Mouse (Mus musculus): ENCODE results near the gene Cfap58. TPM values are rescaled to one million over a fixed set of nuclear protein-coding genes. Genes with fewer than 3 reads are reported as not detected.

Cfap58 gene
- polyA plus RNA-seq, 1 experiment from 2014 or later: not detected

- no peaks in the 10 kb centered on the region for H3K9me3 ChIP-seq (ENCODE audit: control insufficient read depth, low read length)
- WGBS: 67% methylated on average over 9 of the region's 9 CpGs
- peaks cover 11% of the 10 kb centered on the region for H3K27me3 ChIP-seq (ENCODE audit: control insufficient read depth, insufficient read depth, low read length)
- H3K36me3 ChIP-seq (ENCODE audit: control insufficient read depth, insufficient read depth, low read length): no peaks in the 10 kb centered on the region
- H3K27ac ChIP-seq (ENCODE audit: low read depth, low read length): no peak overlapping the region
- peak overlapping the region; percentile 75 for H3K4me2 ChIP-seq (replicated peaks; ENCODE audit: low read depth, low read length)
- no peak overlapping the region for H3K4me3 ChIP-seq (ENCODE audit: low read length)
- no peak overlapping the region for H3K9ac ChIP-seq (ENCODE audit: low read depth, low read length)
- 0 out of 2 replicates have a peak, but pooled peaks cover 6% of the 10 kb centered on the region for H3K4me1 ChIP-seq (ENCODE audit: control insufficient read depth, insufficient read depth, low read length)
- no peak for ATAC-seq (ENCODE audit: low FRiP score, low TSS enrichment)
Measured at GRCm38 (mm10) chr19:47936938-47937337, 537 bp upstream of the Cfap58 start.

DNA sequence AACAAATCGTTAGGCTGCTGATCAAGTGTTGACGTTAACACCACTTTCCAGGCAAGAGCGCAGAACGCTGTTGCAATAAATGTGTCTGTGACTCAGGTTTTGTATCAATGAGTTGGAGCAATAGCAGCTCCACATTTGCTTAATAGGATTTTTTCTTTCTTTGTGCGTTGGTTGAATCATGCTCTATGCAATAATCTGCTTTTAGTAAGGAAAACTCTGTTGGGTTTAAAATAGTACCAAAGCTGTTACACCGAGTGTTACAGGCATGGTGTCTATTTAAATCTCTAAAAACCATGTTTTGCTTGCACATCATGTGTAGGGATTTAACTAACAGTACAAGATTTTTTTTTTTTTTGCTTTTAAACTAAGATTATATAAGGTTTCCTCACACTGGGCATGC is 1.9 kb downstream of the Cfap58 start:
- H3K4me1 ChIP-seq (ENCODE audit: control insufficient read depth, insufficient read depth, low read length): 0 out of 2 replicates have a peak, but pooled peaks cover 6% of the 10 kb centered on the region
- H3K27ac ChIP-seq (ENCODE audit: low read depth, low read length): no peak overlapping the region
- H3K36me3 ChIP-seq (ENCODE audit: control insufficient read depth, insufficient read depth, low read length): no peaks in the 10 kb centered on the region
- H3K27me3 ChIP-seq (ENCODE audit: control insufficient read depth, insufficient read depth, low read length): peaks cover 11% of the 10 kb centered on the region
- H3K9me3 ChIP-seq (ENCODE audit: control insufficient read depth, low read length): no peaks in the 10 kb centered on the region
- no peak overlapping the region for H3K4me3 ChIP-seq (ENCODE audit: low read length)
- no peak for ATAC-seq (ENCODE audit: low FRiP score, low TSS enrichment)
- no peak overlapping the region for H3K9ac ChIP-seq (ENCODE audit: low read depth, low read length)
- H3K4me2 ChIP-seq (replicated peaks; ENCODE audit: low read depth, low read length): no peak overlapping the region
- 84% methylated on average over 6 of the region's 6 CpGs for WGBS

- no peak for ATAC-seq (ENCODE audit: low FRiP score, low TSS enrichment)
- Histone ChIP-seq H3K4me2 (replicated peaks; ENCODE audit: low read depth, low read length) (peak overlapping the region; percentile 13), H3K9me3 (ENCODE audit: control insufficient read depth, low read length) (no peaks in the 10 kb centered on the region), H3K9ac (ENCODE audit: low read depth, low read length) (no peak overlapping the region), H3K27me3 (ENCODE audit: control insufficient read depth, insufficient read depth, low read length) (no peaks in the 10 kb centered on the region), H3K4me3 (ENCODE audit: low read length) (no peak overlapping the region), H3K27ac (ENCODE audit: low read depth, low read length) (no peak overlapping the region), H3K36me3 (ENCODE audit: control insufficient read depth, insufficient read depth, low read length) (no peaks in the 10 kb centered on the region), H3K4me1 (ENCODE audit: control insufficient read depth, insufficient read depth, low read length) (no peaks in the 10 kb centered on the region)
- 49% methylated on average over 23 of the region's 23 CpGs for WGBS
Measured at GRCm38 (mm10) chr19:47946821-47947465, 9.5 kb downstream of the Cfap58 start.

- Histone ChIP-seq H3K9me3 (ENCODE audit: control insufficient read depth, low read length) (no peaks in the 10 kb centered on the region), H3K27ac (ENCODE audit: low read depth, low read length) (no peak overlapping the region), H3K4me3 (ENCODE audit: low read length) (no peak overlapping the region), H3K4me1 (ENCODE audit: control insufficient read depth, insufficient read depth, low read length) (no peaks in the 10 kb centered on the region), H3K4me2 (replicated peaks; ENCODE audit: low read depth, low read length) (no peak overlapping the region), H3K9ac (ENCODE audit: low read depth, low read length) (no peak overlapping the region), H3K36me3 (ENCODE audit: control insufficient read depth, insufficient read depth, low read length) (no peaks in the 10 kb centered on the region), H3K27me3 (ENCODE audit: control insufficient read depth, insufficient read depth, low read length) (no peaks in the 10 kb centered on the region)
- no peak for ATAC-seq (ENCODE audit: low FRiP score, low TSS enrichment)
- WGBS: 91% methylated on average over 7 of the region's 7 CpGs
Measured at GRCm38 (mm10) chr19:47950946-47951345, 13.5 kb downstream of the Cfap58 start.

DNA sequence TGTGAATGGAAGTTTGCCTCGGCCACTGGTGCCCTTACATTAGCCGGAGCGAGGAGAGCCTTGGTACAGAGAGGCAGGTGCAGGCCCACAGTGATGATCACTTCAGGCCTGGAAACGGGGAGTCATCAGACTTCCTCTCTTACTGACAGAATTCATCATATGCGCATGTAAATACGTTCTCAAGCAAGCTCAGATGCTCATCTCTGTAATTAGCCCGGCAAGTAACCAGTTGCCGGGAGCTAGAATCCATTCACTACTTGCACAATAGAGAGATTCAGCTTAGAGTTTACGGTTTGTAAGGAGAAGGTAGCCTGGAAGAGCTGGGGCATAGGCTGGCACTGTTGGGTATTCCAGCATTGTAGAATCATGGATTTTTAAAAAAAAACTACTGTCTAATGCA is 15.7 kb downstream of the Cfap58 start:
- no peaks in the 10 kb centered on the region for H3K4me1 ChIP-seq (ENCODE audit: control insufficient read depth, insufficient read depth, low read length)
- H3K4me2 ChIP-seq (replicated peaks; ENCODE audit: low read depth, low read length): no peak overlapping the region
- no peak overlapping the region for H3K27ac ChIP-seq (ENCODE audit: low read depth, low read length)
- H3K9me3 ChIP-seq (ENCODE audit: control insufficient read depth, low read length): no peaks in the 10 kb centered on the region
- 87% methylated on average over 9 of the region's 9 CpGs for WGBS
- no peak for ATAC-seq (ENCODE audit: low FRiP score, low TSS enrichment)
- H3K36me3 ChIP-seq (ENCODE audit: control insufficient read depth, insufficient read depth, low read length): no peaks in the 10 kb centered on the region
- H3K9ac ChIP-seq (ENCODE audit: low read depth, low read length): no peak overlapping the region
- no peak overlapping the region for H3K4me3 ChIP-seq (ENCODE audit: low read length)
- H3K27me3 ChIP-seq (ENCODE audit: control insufficient read depth, insufficient read depth, low read length): no peaks in the 10 kb centered on the region

GRCm38 (mm10) chr19:47958181-47958580 is 20.7 kb downstream of the Cfap58 start:
- Histone ChIP-seq H3K4me3 (ENCODE audit: low read length) (no peak overlapping the region), H3K4me1 (ENCODE audit: control insufficient read depth, insufficient read depth, low read length) (no peaks in the 10 kb centered on the region), H3K36me3 (ENCODE audit: control insufficient read depth, insufficient read depth, low read length) (no peaks in the 10 kb centered on the region), H3K9me3 (ENCODE audit: control insufficient read depth, low read length) (no peaks in the 10 kb centered on the region; the same call in 1 of the 2 replicates), H3K27me3 (ENCODE audit: control insufficient read depth, insufficient read depth, low read length) (no peaks in the 10 kb centered on the region), H3K27ac (ENCODE audit: low read depth, low read length) (no peak overlapping the region), H3K9ac (ENCODE audit: low read depth, low read length) (no peak overlapping the region), H3K4me2 (replicated peaks; ENCODE audit: low read depth, low read length) (no peak overlapping the region)
- WGBS: 75% methylated on average over 13 of the region's 13 CpGs
- ATAC-seq (ENCODE audit: low FRiP score, low TSS enrichment): no peak

DNA sequence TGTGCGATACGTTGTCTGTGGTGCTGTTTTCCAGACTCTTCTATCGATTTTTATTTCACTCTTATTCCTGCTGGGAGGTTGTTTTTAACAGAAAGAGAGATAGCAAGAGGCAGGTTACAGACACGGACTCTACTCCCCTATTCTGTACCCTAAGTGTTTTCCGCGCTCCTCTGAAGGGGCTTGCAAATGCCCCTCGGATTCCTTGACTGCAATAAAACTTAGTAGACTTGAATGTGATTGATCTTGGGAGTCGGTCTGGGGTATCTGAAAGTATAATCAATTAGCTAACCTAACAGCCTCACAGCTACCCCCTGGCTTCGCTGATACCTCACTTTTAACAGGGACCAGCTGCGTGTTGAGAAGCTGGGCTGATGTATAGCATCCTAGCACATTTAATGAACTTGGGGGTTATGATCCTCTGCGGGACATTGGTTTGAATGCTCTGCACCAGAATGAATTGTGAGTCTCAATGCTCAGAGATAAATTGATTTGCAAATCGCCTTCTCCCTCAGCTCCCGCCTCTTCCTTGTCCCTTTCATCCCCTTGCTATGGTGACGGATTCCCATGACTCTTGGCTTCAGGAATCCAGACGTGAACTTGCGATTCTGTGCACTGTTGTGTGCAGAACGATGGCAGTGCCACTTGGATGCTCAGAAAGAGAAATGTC is 31.7 kb downstream of the Cfap58 start:
- H3K27ac ChIP-seq (ENCODE audit: low read depth, low read length): no peak overlapping the region
- H3K9ac ChIP-seq (ENCODE audit: low read depth, low read length): no peak overlapping the region
- no peak for ATAC-seq (ENCODE audit: low FRiP score, low TSS enrichment)
- H3K9me3 ChIP-seq (ENCODE audit: control insufficient read depth, low read length): no peaks in the 10 kb centered on the region
- H3K4me3 ChIP-seq (ENCODE audit: low read length): no peak overlapping the region
- H3K4me2 ChIP-seq (replicated peaks; ENCODE audit: low read depth, low read length): no peak overlapping the region
- H3K36me3 ChIP-seq (ENCODE audit: control insufficient read depth, insufficient read depth, low read length): no peaks in the 10 kb centered on the region
- H3K4me1 ChIP-seq (ENCODE audit: control insufficient read depth, insufficient read depth, low read length): no peaks in the 10 kb centered on the region
- H3K27me3 ChIP-seq (ENCODE audit: control insufficient read depth, insufficient read depth, low read length): no peaks in the 10 kb centered on the region
- 44% methylated on average over 17 of the region's 17 CpGs for WGBS

DNA sequence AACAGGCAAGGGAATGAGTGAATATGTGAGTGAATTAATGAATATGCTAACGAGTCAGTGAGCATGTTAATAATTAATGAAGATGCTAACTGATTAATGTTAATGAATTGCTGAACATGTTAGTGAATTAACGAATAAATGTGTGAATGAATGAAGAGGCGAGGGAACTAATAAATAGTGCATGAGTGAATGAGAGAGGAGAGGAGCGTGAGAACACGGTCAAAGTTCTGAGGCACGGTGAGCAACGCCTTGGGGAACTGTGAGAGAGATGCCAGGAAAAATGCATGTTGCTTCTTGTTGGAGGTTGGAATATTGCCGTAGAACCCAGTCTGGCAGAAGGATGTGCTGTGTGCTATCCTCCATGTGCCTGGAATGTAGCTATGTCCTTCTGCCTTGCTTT is 33.6 kb downstream of the Cfap58 start:
- Histone ChIP-seq H3K4me1 (ENCODE audit: control insufficient read depth, insufficient read depth, low read length) (no peaks in the 10 kb centered on the region), H3K4me2 (replicated peaks; ENCODE audit: low read depth, low read length) (no peak overlapping the region), H3K27ac (ENCODE audit: low read depth, low read length) (no peak overlapping the region), H3K9me3 (ENCODE audit: control insufficient read depth, low read length) (no peaks in the 10 kb centered on the region), H3K4me3 (ENCODE audit: low read length) (no peak overlapping the region), H3K9ac (ENCODE audit: low read depth, low read length) (no peak overlapping the region), H3K27me3 (ENCODE audit: control insufficient read depth, insufficient read depth, low read length) (no peaks in the 10 kb centered on the region), H3K36me3 (ENCODE audit: control insufficient read depth, insufficient read depth, low read length) (no peaks in the 10 kb centered on the region)
- WGBS: 85% methylated on average over 8 of the region's 8 CpGs
- no peak for ATAC-seq (ENCODE audit: low FRiP score, low TSS enrichment)

DNA sequence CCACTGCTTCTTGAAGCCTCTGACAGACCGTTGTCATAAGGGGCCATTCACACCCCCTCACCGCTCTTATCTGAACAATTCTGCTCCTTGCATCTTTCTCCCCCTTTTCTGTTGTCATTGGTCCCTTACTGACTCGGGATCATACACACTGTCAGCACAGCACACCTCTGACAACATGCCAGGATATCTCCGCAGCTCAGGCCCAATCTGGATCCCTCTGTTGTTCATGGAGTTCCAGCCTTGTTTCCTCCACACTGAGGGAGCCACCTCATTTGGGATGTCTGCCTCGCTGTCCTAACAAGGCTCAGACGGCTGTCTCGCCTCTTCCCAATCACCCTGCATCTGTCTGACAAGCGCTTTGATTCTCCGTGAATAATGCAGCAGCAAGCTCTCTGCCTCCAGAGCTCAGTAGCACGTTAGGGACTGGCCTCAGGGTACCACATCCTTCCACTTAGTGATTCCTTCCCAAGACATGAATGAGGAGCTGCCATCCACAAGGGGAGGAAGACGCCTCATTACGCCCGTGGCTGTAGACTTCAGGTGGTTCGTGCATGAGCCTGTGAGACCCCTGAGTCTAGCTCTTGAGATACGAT is 40.7 kb downstream of the Cfap58 start:
- WGBS: 69% methylated on average over 15 of the region's 15 CpGs
- no peak for ATAC-seq (ENCODE audit: low FRiP score, low TSS enrichment)

More for the DNA sequence above, 40.7 kb downstream of the Cfap58 start:
- H3K9ac ChIP-seq (ENCODE audit: low read depth, low read length): no peak overlapping the region
- H3K27me3 ChIP-seq (ENCODE audit: control insufficient read depth, insufficient read depth, low read length): no peaks in the 10 kb centered on the region
- no peaks in the 10 kb centered on the region for H3K4me1 ChIP-seq (ENCODE audit: control insufficient read depth, insufficient read depth, low read length)
- H3K36me3 ChIP-seq (ENCODE audit: control insufficient read depth, insufficient read depth, low read length): no peaks in the 10 kb centered on the region
- H3K4me2 ChIP-seq (replicated peaks; ENCODE audit: low read depth, low read length): no peak overlapping the region
- no peaks in the 10 kb centered on the region for H3K9me3 ChIP-seq (ENCODE audit: control insufficient read depth, low read length)
- H3K4me3 ChIP-seq (ENCODE audit: low read length): no peak overlapping the region
- no peak overlapping the region for H3K27ac ChIP-seq (ENCODE audit: low read depth, low read length)
